Mouse (Mus musculus) megakaryocyte, embryonic 14.5 days (primary cell): ENCODE data around the gene Inpp4b.

Experiments used
- FLI1 ChIP-seq: IDR thresholded peaks from 2 replicates; pipeline ENCODE4 v1.6.1; 2012; ENCODE audit warnings: low read length, inconsistent platforms, mixed read lengths
- GATA1 ChIP-seq: IDR thresholded peaks from 3 replicates; pipeline ENCODE4 v1.6.1; 2012; ENCODE audit warnings: mixed read lengths, low read length, inconsistent platforms, borderline replicate concordance

- no peak for TF ChIP-seq FLI1
- TF ChIP-seq GATA1, result no peak
Observed at GRCm38 (mm10) chr8:81798501-81798900, 456.1 kb downstream of the Inpp4b start.
